Mouse (Mus musculus) heart, postnatal 0 days (tissue): ENCODE results near the gene Itga3. TPM values are rescaled to one million over a fixed set of nuclear protein-coding genes. Genes with fewer than 3 reads are reported as not detected.

Experiments used
- ATAC-seq: fragments of 200-750 bp; cut with Nextera tagmentation; 2 replicates; pipeline ENCODE4 v1.8.0; 2017; ENCODE audit warnings: low read depth, moderate number of reproducible peaks, moderate library complexity; ENCODE audit not compliant: insufficient read depth
- DNase-seq: peaks from one replicate; pipeline ENCODE4 v3.0.0-alpha.2; 2016; ENCODE audit warnings: low spot score
- H3K27ac ChIP-seq: fragments of 300-500 bp; sonication (generic); 2 replicates; pipeline ENCODE4 v1.5.1; 2014; ENCODE audit warnings: low read depth, mild to moderate bottlenecking
- H3K27me3 ChIP-seq: fragments of 300-500 bp; sonication (generic); 2 replicates; pipeline ENCODE4 v1.6.1; 2014; ENCODE audit warnings: low read length, mixed read lengths; ENCODE audit not compliant: control insufficient read depth, insufficient read depth
- H3K36me3 ChIP-seq: fragments of 300-500 bp; sonication (generic); replicated peaks from 2 replicates; pipeline ENCODE4 v1.6.1; 2014; ENCODE audit warnings: low read length, mixed read lengths; ENCODE audit not compliant: control insufficient read depth, insufficient read depth
- H3K4me1 ChIP-seq: fragments of 300-500 bp; sonication (generic); 2 replicates; pipeline ENCODE4 v1.6.1; 2014; ENCODE audit warnings: antibody characterized with exemption; ENCODE audit not compliant: control insufficient read depth, insufficient read depth
- H3K4me2 ChIP-seq: fragments of 300-500 bp; sonication (generic); 2 replicates; pipeline ENCODE4 v1.6.1; 2014; ENCODE audit warnings: low read depth, mild to moderate bottlenecking, low read length, moderate library complexity
- H3K4me3 ChIP-seq: fragments of 300-500 bp; sonication (generic); 2 replicates; pipeline ENCODE4 v1.5.1; 2014; ENCODE audit warnings: low read depth, low read length
- H3K9ac ChIP-seq: fragments of 300-500 bp; sonication (generic); replicated peaks from 2 replicates; pipeline ENCODE4 v1.6.1; 2014; ENCODE audit warnings: low read depth, low read length, mixed read lengths
- H3K9me3 ChIP-seq: fragments of 300-500 bp; sonication (generic); replicated peaks from 2 replicates; pipeline ENCODE4 v1.6.1; 2016; ENCODE audit warnings: low read length; ENCODE audit not compliant: control insufficient read depth
- CTCF ChIP-seq: IDR thresholded peaks from 2 replicates; pipeline ENCODE4 v1.5.1; 2016; ENCODE audit warnings: antibody characterized with exemption, control low read depth, low read depth
- EP300 ChIP-seq: IDR thresholded peaks from 2 replicates; pipeline ENCODE4 v1.6.1; 2016; ENCODE audit warnings: antibody characterized with exemption, low read depth
- WGBS: fragments of 180-500 bp; shearing (Covaris S2); extraction: QIAGEN DNeasy Blood & Tissue Kit; methylation state at CpG from one replicate; pipeline ENCODE4 v1.1.7; 2014; 5-methylcytosine and 5-hydroxymethylcytosine counted together
- polyA plus RNA-seq: library from polyadenylated mRNA; unstranded; fragments of >200 nt; fragmentation: Nextera tagmentation; extraction: Ambion mirVana; gene quantifications from 2 replicates; pipeline ENCODE4 v1.2.1, GENCODE M21; 2015
- total RNA-seq: library from RNA; depleted of rRNA; stranded (reverse); fragments of >200 nt; gene quantifications from 2 replicates; pipeline ENCODE4 v1.2.3, GENCODE M21; 2014; ENCODE audit warnings: low replicate concordance

The Itga3 gene
- total and polyA plus RNA-seq, 2 experiments from 2014 or later: 6.6 to 47.8 TPM

DNA sequence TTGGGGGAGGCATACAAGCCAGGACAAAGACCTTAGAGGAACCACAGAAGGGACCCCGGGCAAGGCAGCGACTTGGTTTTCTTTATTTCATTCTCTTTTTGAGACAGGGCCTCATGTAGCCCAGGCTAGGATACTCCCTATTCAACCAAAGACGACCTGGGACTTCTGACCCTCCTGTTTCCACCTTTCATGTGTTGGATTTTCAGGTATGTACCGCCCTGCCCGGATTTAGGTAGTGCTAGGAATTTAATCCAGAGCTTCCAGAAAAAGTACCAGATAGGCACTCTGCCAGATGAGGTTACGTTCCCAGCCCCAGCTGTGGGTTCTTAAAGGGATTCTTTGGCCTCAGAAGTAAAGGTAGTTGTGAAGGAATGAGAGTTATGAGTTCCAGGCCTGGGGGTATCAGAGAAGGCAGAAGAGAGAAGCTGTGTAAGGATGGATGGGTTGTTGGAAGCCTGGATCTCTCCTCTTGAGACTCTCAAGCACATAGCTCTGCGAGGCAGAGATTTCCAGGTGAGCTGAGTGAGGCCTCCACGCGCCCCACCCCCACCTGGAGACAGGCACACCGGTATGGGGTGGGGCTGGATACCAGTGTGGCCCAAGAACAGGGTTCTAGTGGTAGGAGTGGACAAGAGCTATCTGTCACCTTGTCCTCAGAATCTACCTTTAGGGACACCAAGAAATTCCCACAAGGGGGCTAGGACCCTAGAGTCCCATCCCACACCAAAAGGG lies 7.2 kb downstream of the Itga3 start:
- DNase-seq (no peak), ATAC-seq (no peak)
- no peak overlapping the region; the same call in 1 of the 2 replicates for H3K9ac ChIP-seq
- H3K4me3 ChIP-seq: no peak overlapping the region
- no peaks in the 10 kb centered on the region for H3K27me3 ChIP-seq
- H3K4me1 ChIP-seq: peaks cover 59% of the 10 kb centered on the region
- no peaks in the 10 kb centered on the region for H3K9me3 ChIP-seq
- no peak overlapping the region for H3K4me2 ChIP-seq
- 67% methylated on average over 10 of the region's 10 CpGs for WGBS
- no peak for TF ChIP-seq EP300
- TF ChIP-seq CTCF: no peak
- H3K27ac ChIP-seq: peak overlapping the region; percentile 86
- peaks cover 9% of the 10 kb centered on the region; the same call in 1 of the 2 replicates for H3K36me3 ChIP-seq

DNA sequence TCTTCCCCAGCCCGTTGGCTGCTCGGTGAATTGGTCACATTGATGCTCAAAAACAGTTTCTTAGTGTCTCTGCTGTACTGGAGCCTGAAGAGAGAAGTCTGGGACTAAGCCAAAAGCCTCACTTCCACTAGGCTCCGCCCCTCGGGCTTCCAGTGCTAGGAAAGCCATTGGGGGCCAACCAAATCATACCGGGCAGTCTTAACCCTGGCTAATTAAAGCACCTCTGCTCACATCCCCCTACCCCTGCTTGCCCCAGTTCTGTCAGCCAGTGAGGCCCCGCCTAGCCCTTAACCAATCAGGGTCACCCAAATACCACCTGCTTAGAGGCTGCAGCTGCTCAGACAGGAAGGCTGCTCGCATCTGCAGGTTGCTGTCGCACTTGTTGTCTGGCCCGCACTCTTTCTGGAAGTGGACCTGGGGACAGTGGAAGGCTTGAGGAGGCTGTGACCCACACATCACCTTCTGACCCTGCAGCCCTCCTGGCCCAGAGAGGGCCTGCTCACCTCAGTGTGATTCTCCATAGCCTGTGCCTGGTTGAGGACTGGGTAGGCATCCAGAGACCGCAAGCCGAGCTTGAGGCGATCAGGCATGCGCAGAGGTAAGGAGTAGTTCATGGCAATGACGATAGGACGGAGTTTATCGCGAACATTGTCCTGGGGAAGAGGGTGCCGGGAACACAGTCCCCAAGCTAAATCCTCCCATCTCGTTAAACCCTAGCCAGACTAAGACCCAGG lies 19.7 kb downstream of the Itga3 start:
- ATAC-seq (no peak), DNase-seq (no peak)
- no peaks in the 10 kb centered on the region for H3K27me3 ChIP-seq
- no peak overlapping the region for H3K4me2 ChIP-seq
- no peak overlapping the region for H3K4me3 ChIP-seq
- peaks cover 67% of the 10 kb centered on the region for H3K36me3 ChIP-seq
- WGBS: 51% methylated on average over 19 of the region's 19 CpGs
- no peak for TF ChIP-seq CTCF
- TF ChIP-seq EP300: no peak
- H3K9me3 ChIP-seq: no peaks in the 10 kb centered on the region
- H3K27ac ChIP-seq: no peak overlapping the region
- H3K4me1 ChIP-seq: no peaks in the 10 kb centered on the region
- H3K9ac ChIP-seq: no peak overlapping the region

DNA sequence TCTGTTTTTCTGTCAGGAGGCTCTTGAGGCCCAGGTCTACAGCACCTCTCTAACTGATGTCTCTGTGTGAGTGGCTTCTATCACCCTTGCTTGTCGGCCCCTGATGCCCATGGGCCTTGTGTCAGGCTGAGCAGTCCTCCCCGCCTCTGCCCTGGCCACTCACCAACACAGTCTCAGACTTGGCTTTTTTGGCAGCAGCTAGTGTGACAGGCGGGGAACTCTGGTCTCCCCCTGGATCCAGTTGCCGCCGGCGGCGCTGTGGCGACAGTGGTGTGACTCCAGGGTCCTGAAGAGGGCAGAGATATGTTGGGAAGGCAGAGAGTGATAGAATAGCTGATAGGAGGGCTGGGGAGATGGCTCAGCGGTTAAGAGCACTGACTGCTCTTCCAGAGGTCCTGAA lies 23.5 kb downstream of the Itga3 start:
- H3K27me3 ChIP-seq: no peaks in the 10 kb centered on the region
- no peak for TF ChIP-seq EP300
- TF ChIP-seq CTCF: no peak
- H3K4me1 ChIP-seq: no peaks in the 10 kb centered on the region
- ATAC-seq: no peak
- H3K36me3 ChIP-seq: peaks cover 61% of the 10 kb centered on the region
- H3K9me3 ChIP-seq: no peaks in the 10 kb centered on the region
- H3K9ac ChIP-seq: no peak overlapping the region
- DNase-seq: no peak
- no peak overlapping the region for H3K27ac ChIP-seq
- H3K4me2 ChIP-seq: no peak overlapping the region
- 59% methylated on average over 9 of the region's 9 CpGs for WGBS
- H3K4me3 ChIP-seq: no peak overlapping the region

DNA sequence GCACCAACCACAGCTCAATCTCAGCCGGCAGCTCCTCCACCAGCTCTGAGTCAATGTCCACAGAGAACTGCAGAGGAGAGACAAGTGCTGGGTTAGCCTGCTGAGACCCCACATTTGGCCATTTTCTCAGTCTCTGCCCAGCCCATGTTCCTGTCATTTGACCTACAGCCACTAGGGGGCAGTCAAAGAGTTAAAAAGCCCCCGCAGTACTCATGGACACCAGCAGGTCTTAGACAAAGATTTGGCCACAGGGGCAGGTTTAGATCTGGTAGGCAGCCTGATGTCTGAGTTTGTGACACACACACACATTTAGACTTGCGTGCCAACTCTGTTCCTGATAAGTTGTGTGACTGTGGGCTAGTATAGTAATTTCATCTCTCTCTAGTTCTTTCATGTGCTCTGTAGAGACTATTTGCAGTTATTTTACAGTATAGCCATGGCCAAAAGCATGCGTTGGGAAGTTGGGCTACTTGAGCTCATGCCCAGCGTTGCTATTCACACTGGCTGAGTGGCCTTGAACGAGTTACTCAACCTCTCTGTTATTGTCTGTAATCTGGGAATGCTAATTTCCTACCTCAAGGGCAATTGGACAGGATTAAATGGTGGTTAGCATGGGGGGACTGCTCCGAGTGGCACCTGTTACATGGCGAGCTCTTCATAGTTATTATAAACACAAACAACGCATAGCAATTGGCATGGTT lies 29.5 kb downstream of the Itga3 start:
- H3K4me3 ChIP-seq: no peak overlapping the region
- H3K4me2 ChIP-seq: no peak overlapping the region
- 48% methylated on average over 9 of the region's 9 CpGs for WGBS
- no peaks in the 10 kb centered on the region for H3K9me3 ChIP-seq
- peaks cover 24% of the 10 kb centered on the region for H3K36me3 ChIP-seq
- ATAC-seq (peak; percentile 65; the same call in 1 of the 2 replicates), DNase-seq (peak; percentile 75)
- H3K9ac ChIP-seq: no peak overlapping the region
- no peaks in the 10 kb centered on the region for H3K27me3 ChIP-seq
- no peak overlapping the region for H3K27ac ChIP-seq
- no peaks in the 10 kb centered on the region for H3K4me1 ChIP-seq
- no peak for TF ChIP-seq EP300
- TF ChIP-seq CTCF: peak; percentile 91

DNA sequence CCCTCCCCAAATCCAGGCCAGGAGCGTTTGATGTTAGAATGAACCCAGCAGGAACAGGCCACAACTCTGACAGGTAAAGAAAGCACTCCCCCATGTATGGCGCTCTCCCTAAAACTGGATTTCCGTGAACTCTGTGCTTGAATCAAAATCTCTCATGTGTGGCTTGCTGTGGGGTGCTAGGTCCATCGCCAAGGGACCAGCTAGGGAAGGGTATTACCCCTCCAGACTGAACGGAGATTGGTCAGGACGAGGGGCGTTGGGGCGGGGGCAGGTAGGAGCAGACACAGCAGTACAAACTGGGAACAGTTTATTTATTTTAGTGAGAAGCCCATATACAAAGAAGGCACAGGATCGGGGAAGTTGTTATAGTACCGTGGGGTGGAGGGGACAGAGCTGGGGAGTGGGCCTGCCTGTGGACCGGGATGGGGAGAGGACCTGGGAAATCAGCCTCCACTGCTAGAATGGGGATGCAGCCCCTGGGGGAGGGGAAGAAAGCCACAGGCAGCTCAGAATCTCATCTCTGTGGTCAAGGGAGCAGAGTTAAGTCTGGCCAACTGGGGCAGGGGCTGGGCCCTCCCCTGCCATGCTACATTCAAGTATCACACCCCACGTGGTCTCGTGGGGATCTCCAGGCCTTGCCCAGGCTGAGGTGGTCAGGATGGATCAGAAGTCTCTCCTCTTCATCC lies 32.3 kb downstream of the Itga3 start:
- no peak overlapping the region for H3K4me2 ChIP-seq
- 58% methylated on average over 13 of the region's 13 CpGs for WGBS
- no peak for ATAC-seq

More for the DNA sequence above, 32.3 kb downstream of the Itga3 start:
- no peak overlapping the region for H3K4me3 ChIP-seq
- peaks cover 11% of the 10 kb centered on the region; the same call in 1 of the 2 replicates for H3K4me1 ChIP-seq
- H3K27me3 ChIP-seq: no peaks in the 10 kb centered on the region
- no peak overlapping the region for H3K9ac ChIP-seq
- DNase-seq: no peak
- no peaks in the 10 kb centered on the region for H3K9me3 ChIP-seq
- peaks cover 14% of the 10 kb centered on the region for H3K36me3 ChIP-seq
- TF ChIP-seq EP300: no peak
- no peak for TF ChIP-seq CTCF
- H3K27ac ChIP-seq: no peak overlapping the region
